In the genomic region with DNA sequence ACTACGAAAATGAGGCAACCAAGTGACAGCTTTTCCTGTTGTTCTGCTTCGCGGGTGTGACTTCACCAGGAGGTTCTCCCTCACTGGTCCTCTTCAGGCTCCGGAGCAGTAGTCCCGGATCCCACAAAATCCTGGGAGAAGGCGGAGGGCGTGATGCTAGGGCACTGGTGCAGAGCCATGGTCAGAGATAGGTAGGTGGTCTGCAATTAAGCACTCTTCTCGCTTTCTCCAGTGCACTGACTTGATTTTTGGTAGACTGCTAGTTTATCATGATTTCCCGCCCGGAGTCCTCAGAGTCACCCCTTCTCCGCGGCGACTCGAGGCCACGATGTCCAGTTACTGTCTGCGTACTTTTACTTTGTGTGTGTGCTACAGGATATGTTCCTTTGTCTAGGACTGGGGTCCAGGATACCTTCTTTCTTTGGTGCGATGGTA, we compare ENCODE assay signal across 9 mouse cellular contexts. TPM values are rescaled to one million over a fixed set of nuclear protein-coding genes. Genes with fewer than 3 reads are reported as not detected.
A peak's percentile ranks its signal among the peaks of the same experiment; 100 is the strongest.
DNase-seq lines count a peak whose midpoint lies in the region; ATAC-seq and TF ChIP-seq lines count a peak whose summit lies in the region.
"Had no signal": no experiment of that assay in that cellular context is flagged by ENCODE, and none has a peak within 500 bp of the region (broad histone marks: within the 10 kb centered on the region; RNA-seq: fewer than 3 reads in every experiment).

No protein-coding gene starts in this region.

- H3K27me3 ChIP-seq in heart, adult 2 months (ENCODE audit: control insufficient read depth, insufficient read depth, low read length), result peaks cover 7% of the 10 kb centered on the region
- peaks cover 5% of the 10 kb centered on the region for H3K27me3 ChIP-seq in spleen, adult 2 months (ENCODE audit: control insufficient read depth, insufficient read depth, low read length)
- H3K27me3 ChIP-seq in liver, embryonic 12.5 days (replicated peaks), result peaks cover 55% of the 10 kb centered on the region

- H3K4me1 ChIP-seq in heart, adult 2 months (ENCODE audit: control insufficient read depth, insufficient read depth, low read length), result no peaks in the 10 kb centered on the region; the same call in 1 of the 2 replicates
- peaks cover 6% of the 10 kb centered on the region; the same call in 1 of the 2 replicates for H3K4me1 ChIP-seq in spleen, adult 2 months (ENCODE audit: control insufficient read depth, insufficient read depth, insufficient read length)
- H3K4me1 ChIP-seq in liver, embryonic 12.5 days, result peaks cover 27% of the 10 kb centered on the region

- H3K4me2 ChIP-seq in liver, embryonic 12.5 days, result peak overlapping the region; percentile 60

- no peak for ATAC-seq in liver, embryonic 12.5 days
- ATAC-seq in megakaryocyte progenitor cell, adult 5-6 weeks (replicated peaks; ENCODE audit: poor library complexity), result no peak

- no peaks in the 10 kb centered on the region for H3K9me3 ChIP-seq in liver, embryonic 12.5 days (replicated peaks)

- intact Hi-C loops in heart, adult 2 months (cut with DNase I), result loop anchor here (2.0 kb wide), 1 partner anchor 20 kb away; no protein-coding TSS in a partner anchor
- intact Hi-C loops in heart, postnatal 25 days (cut with DNase I), result loop anchor here (2.0 kb wide), 1 partner anchor 20 kb away; no protein-coding TSS in a partner anchor

- 12% methylated on average over 17 of the region's 17 CpGs for WGBS in heart, adult 2 months
- 9% methylated on average over 17 of the region's 17 CpGs for WGBS in spleen, adult 2 months
- 9% methylated on average over 17 of the region's 17 CpGs for WGBS in liver, embryonic 12.5 days (ENCODE audit: insufficient replicate concordance)

- TF ChIP-seq POLR2A in heart, adult 2 months (IDR thresholded peaks at IDR 0.05; ENCODE audit: insufficient read depth, low read depth, low read length), result no peak
- TF ChIP-seq POLR2A in spleen, adult 2 months (IDR thresholded peaks at IDR 0.05; ENCODE audit: low read depth, low read length), result no peak

- no peaks in the 10 kb centered on the region for H3K79me2 ChIP-seq in heart, adult 2 months (replicated peaks; ENCODE audit: control insufficient read depth, insufficient read depth, low read length)

- no peak for TF ChIP-seq EP300 in heart, adult 2 months (IDR thresholded peaks at IDR 0.05; ENCODE audit: insufficient read depth, low read depth, low read length)

- H3K4me3 ChIP-seq in heart, adult 2 months, result peak overlapping the region; percentile 38
- H3K4me3 ChIP-seq in spleen, adult 2 months (ENCODE audit: extremely low read depth, insufficient read depth, insufficient read length), result peak overlapping the region; percentile 6; the same call in 1 of the 2 replicates
- H3K4me3 ChIP-seq in liver, embryonic 12.5 days, result peak overlapping the region; percentile 42

- H3K27ac ChIP-seq in heart, adult 2 months, result no peak overlapping the region
- H3K27ac ChIP-seq in spleen, adult 2 months (ENCODE audit: insufficient read depth, low read length), result no peak overlapping the region
- H3K27ac ChIP-seq in liver, embryonic 12.5 days, result no peak overlapping the region

- no peaks in the 10 kb centered on the region; the same call in 1 of the 2 replicates for H3K36me3 ChIP-seq in heart, adult 2 months (ENCODE audit: control insufficient read depth, insufficient read depth, low read length)
- no peaks in the 10 kb centered on the region for H3K36me3 ChIP-seq in spleen, adult 2 months (ENCODE audit: control insufficient read depth, insufficient read depth, low read length)
- no peaks in the 10 kb centered on the region for H3K36me3 ChIP-seq in liver, embryonic 12.5 days

- peak; percentile 20 to 38 for DNase-seq in heart, adult 2 months
- no peak for DNase-seq in heart, postnatal 25 days (ENCODE audit: low spot score)
- no peak for DNase-seq in spleen, adult 2 months (ENCODE audit: low read depth in 1 of 2, low spot score in 2 of 2)
- DNase-seq in spleen, postnatal 4 days (ENCODE audit: low spot score in 2 of 2), result no peak
- no peak for DNase-seq in right cerebral cortex, adult 18-20 months
- no peak for DNase-seq in urinary bladder, postnatal 25 days (ENCODE audit: low spot score)

- 0 out of 2 replicates have a peak overlapping the region, but pooled peaks have one; percentile 20 for H3K9ac ChIP-seq in heart, adult 2 months (ENCODE audit: low read depth, low read length)
- H3K9ac ChIP-seq in liver, embryonic 12.5 days, result peak overlapping the region; percentile 15; the same call in 1 of the 2 replicates

- TF ChIP-seq CTCF in heart, adult 2 months (IDR thresholded peaks at IDR 0.05), result no peak
- TF ChIP-seq CTCF in spleen, adult 2 months (IDR thresholded peaks at IDR 0.05; ENCODE audit: extremely low read depth, insufficient read depth, insufficient read length, insufficient replicate concordance), result no peak

RNA-seq across cellular contexts. Expression of a gene that starts 4.9 kb away (rescaled TPM):
- not detected for total RNA-seq in heart, adult 2 months (2021)
- 0.23 TPM in 1 of 2 replicates, not detected in the other for polyA plus RNA-seq in heart, adult 2 months (2012; rRNA removed)
- not detected for total RNA-seq in heart, postnatal 25 days (2021)
- 0.99 and 1.1 TPM in 2 replicates for polyA plus RNA-seq in spleen, adult 2 months (2012; rRNA removed)
- 0.22 and 0.33 TPM in 2 replicates for polyA plus RNA-seq in liver, embryonic 12.5 days (2016; fragmentation: Nextera tagmentation; extraction: Ambion mirVana)
- total RNA-seq in megakaryocyte progenitor cell, adult 5-6 weeks (2015), result 17.0 and 19.9 TPM in 2 replicates
- 11.4 and 12.2 TPM in 2 replicates for total RNA-seq in megakaryocyte progenitor cell, adult 5-6 weeks (2017)
- total RNA-seq: heart, adult 18-20 months had no signal

RNA-seq across cellular contexts. Expression of a gene that starts 20.9 kb away (rescaled TPM):
- total RNA-seq in heart, adult 2 months (2021), result 1 to 10 TPM; 8.1 to 10.0 TPM
- polyA plus RNA-seq in heart, adult 2 months (2012; rRNA removed), result 1.1 TPM in 1 of 2 replicates, not detected in the other
- total RNA-seq in heart, postnatal 25 days (2021), result 10 to 100 TPM; 32.9 to 34.9 TPM
- polyA plus RNA-seq in spleen, adult 2 months (2012; rRNA removed), result 51.3 and 149 TPM in 2 replicates
- polyA plus RNA-seq in liver, embryonic 12.5 days (2016; fragmentation: Nextera tagmentation; extraction: Ambion mirVana), result 9.3 and 17.8 TPM in 2 replicates
- total RNA-seq in megakaryocyte progenitor cell, adult 5-6 weeks (2015), result 1.9 and 2.2 TPM in 2 replicates
- 923 and 1,838 TPM in 2 replicates for total RNA-seq in megakaryocyte progenitor cell, adult 5-6 weeks (2017)

RNA-seq across cellular contexts. Expression of a gene that starts 21.2 kb away (rescaled TPM):
- 10 to 100 TPM in 1 of 2 experiments, 1 to 10 TPM in 1; 7.3 to 10.0 TPM for total RNA-seq in heart, adult 2 months (2021)
- not detected in 2 replicates for polyA plus RNA-seq in heart, adult 2 months (2012; rRNA removed)
- total RNA-seq in heart, postnatal 25 days (2021), result 10 to 100 TPM; 17.2 to 23.4 TPM
- polyA plus RNA-seq in spleen, adult 2 months (2012; rRNA removed), result 30.0 and 45.9 TPM in 2 replicates
- polyA plus RNA-seq in liver, embryonic 12.5 days (2016; fragmentation: Nextera tagmentation; extraction: Ambion mirVana), result 4.4 and 4.8 TPM in 2 replicates
- 65.4 and 83.1 TPM in 2 replicates for total RNA-seq in megakaryocyte progenitor cell, adult 5-6 weeks (2015)
- total RNA-seq in megakaryocyte progenitor cell, adult 5-6 weeks (2017), result 1,827 and 2,239 TPM in 2 replicates

RNA-seq across cellular contexts. Expression of a gene that starts 26.7 kb away (rescaled TPM):
- total RNA-seq in heart, adult 2 months (2021), result 10 to 100 TPM; 11.9 to 18.1 TPM
- polyA plus RNA-seq in heart, adult 2 months (2012; rRNA removed), result 5.8 and 8.3 TPM in 2 replicates
- 10 to 100 TPM; 17.8 to 19.0 TPM for total RNA-seq in heart, postnatal 25 days (2021)
- polyA plus RNA-seq in spleen, adult 2 months (2012; rRNA removed), result 14.7 and 15.7 TPM in 2 replicates
- polyA plus RNA-seq in liver, embryonic 12.5 days (2016; fragmentation: Nextera tagmentation; extraction: Ambion mirVana), result 44.1 and 49.4 TPM in 2 replicates
- 38.4 and 42.3 TPM in 2 replicates for total RNA-seq in megakaryocyte progenitor cell, adult 5-6 weeks (2015)
- total RNA-seq in megakaryocyte progenitor cell, adult 5-6 weeks (2017), result 83.0 and 89.0 TPM in 2 replicates

RNA-seq across cellular contexts. Expression of a gene that starts 28.3 kb away (rescaled TPM):
- 1 to 10 TPM; 1.7 to 4.3 TPM for total RNA-seq in heart, adult 2 months (2021)
- polyA plus RNA-seq in heart, adult 2 months (2012; rRNA removed), result not detected in 2 replicates
- 10 to 100 TPM in 1 of 2 experiments, 1 to 10 TPM in 1; 7.9 to 12.1 TPM for total RNA-seq in heart, postnatal 25 days (2021)
- polyA plus RNA-seq in spleen, adult 2 months (2012; rRNA removed), result 10.2 and 14.1 TPM in 2 replicates
- polyA plus RNA-seq in liver, embryonic 12.5 days (2016; fragmentation: Nextera tagmentation; extraction: Ambion mirVana), result 24.0 and 28.2 TPM in 2 replicates
- 21.6 and 36.7 TPM in 2 replicates for total RNA-seq in megakaryocyte progenitor cell, adult 5-6 weeks (2015)
- 1,156 and 1,370 TPM in 2 replicates for total RNA-seq in megakaryocyte progenitor cell, adult 5-6 weeks (2017)

Comparison
In these comparisons a context has a peak if more than half of its experiments do, and no peak if none do; other contexts are left out.
1. DNase-seq: peak in heart, adult 2 months (2 of 2); none in heart, postnatal 25 days (single experiment), spleen, adult 2 months (0 of 2), spleen, postnatal 4 days (0 of 2), right cerebral cortex, adult 18-20 months (single experiment) and urinary bladder, postnatal 25 days (single experiment).
2. RNA of a gene that starts 4.9 kb away (total RNA-seq): 11.4 to 19.9 TPM in megakaryocyte progenitor cell, adult 5-6 weeks; not detected in heart, adult 2 months and not detected in heart, postnatal 25 days; every median in the first group is over 10 times any median in the second.
3. Peak in every context shown above with its lines, with median percentiles within 50 percentile points of each other: H3K4me3 ChIP-seq.